Mouse (Mus musculus) macrophage (primary cell): ENCODE measurements around the gene Pcgf1. TPM values are rescaled to one million over a fixed set of nuclear protein-coding genes. Genes with fewer than 3 reads are reported as not detected.

Experiments used
- H3K27ac ChIP-seq: fragments of 350-480 bp; formaldehyde crosslinking; 2 replicates; pipeline ENCODE4 v1.9.0; 2021
- H3K36me3 ChIP-seq: fragments of 350-480 bp; formaldehyde crosslinking; 2 replicates; pipeline ENCODE4 v1.9.0; 2021; ENCODE audit errors: inconsistent target
- H3K4me3 ChIP-seq: fragments of 350-480 bp; formaldehyde crosslinking; 2 replicates; pipeline ENCODE4 v1.9.0; 2021; ENCODE audit errors: inconsistent target
- H3K79me2 ChIP-seq: fragments of 350-480 bp; formaldehyde crosslinking; 2 replicates; pipeline ENCODE4 v1.9.0; 2021; ENCODE audit errors: inconsistent target
- WGBS: methylation state at CpG from one replicate; pipeline ENCODE4 v1.1.7; 2026; ENCODE audit warnings: inconsistent platforms; ENCODE audit not compliant: missing documents; 5-methylcytosine and 5-hydroxymethylcytosine counted together
- polyA plus RNA-seq: library from polyadenylated mRNA; stranded (reverse); fragments of 250-400 nt; gene quantifications from 3 replicates; pipeline ENCODE4 v1.2.4, GENCODE M21; 2018; ENCODE audit warnings: inconsistent platforms

Gene Pcgf1
- polyA plus RNA-seq, 1 experiment from 2014 or later: 11.0 TPM

DNA sequence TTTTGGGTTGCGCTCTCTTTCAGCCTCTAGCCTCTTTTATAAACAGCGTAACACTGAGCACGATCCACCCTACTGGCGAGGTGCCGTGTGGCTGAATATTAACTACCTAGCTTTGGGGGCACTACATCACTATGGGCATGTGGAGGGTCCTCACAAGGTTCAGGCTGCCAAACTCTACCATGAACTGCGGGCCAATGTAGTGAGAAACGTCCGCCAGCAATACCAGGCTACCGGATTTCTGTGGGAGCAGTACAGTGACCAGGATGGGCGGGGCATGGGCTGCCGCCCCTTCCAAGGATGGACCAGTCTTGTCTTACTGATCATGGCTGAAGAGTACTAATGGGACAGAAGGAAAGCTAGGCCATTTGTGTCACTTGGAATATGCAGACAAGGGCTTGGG, 40.7 kb downstream of the Pcgf1 start:
- Histone ChIP-seq H3K27ac (no peak overlapping the region), H3K4me3 (no peak overlapping the region), H3K36me3 (no peaks in the 10 kb centered on the region), H3K79me2 (peaks cover 24% of the 10 kb centered on the region; the same call in 1 of the 2 replicates)
- WGBS: 92% methylated on average over 11 of the region's 11 CpGs

GRCm38 (mm10) chr6:83118825-83119733, 41.4 kb downstream of the Pcgf1 start:
- no peaks in the 10 kb centered on the region for H3K36me3 ChIP-seq
- WGBS: 43% methylated on average over 14 of the region's 14 CpGs
- no peak overlapping the region for H3K4me3 ChIP-seq
- H3K27ac ChIP-seq: no peak overlapping the region
- peaks cover 18% of the 10 kb centered on the region; the same call in 1 of the 2 replicates for H3K79me2 ChIP-seq

GRCm38 (mm10) chr6:83119734-83120051, 42.0 kb downstream of the Pcgf1 start:
- 31% methylated on average over 7 of the region's 7 CpGs for WGBS
- H3K27ac ChIP-seq: no peak overlapping the region
- no peaks in the 10 kb centered on the region for H3K36me3 ChIP-seq
- H3K4me3 ChIP-seq: no peak overlapping the region
- H3K79me2 ChIP-seq: peaks cover 19% of the 10 kb centered on the region; the same call in 1 of the 2 replicates

DNA sequence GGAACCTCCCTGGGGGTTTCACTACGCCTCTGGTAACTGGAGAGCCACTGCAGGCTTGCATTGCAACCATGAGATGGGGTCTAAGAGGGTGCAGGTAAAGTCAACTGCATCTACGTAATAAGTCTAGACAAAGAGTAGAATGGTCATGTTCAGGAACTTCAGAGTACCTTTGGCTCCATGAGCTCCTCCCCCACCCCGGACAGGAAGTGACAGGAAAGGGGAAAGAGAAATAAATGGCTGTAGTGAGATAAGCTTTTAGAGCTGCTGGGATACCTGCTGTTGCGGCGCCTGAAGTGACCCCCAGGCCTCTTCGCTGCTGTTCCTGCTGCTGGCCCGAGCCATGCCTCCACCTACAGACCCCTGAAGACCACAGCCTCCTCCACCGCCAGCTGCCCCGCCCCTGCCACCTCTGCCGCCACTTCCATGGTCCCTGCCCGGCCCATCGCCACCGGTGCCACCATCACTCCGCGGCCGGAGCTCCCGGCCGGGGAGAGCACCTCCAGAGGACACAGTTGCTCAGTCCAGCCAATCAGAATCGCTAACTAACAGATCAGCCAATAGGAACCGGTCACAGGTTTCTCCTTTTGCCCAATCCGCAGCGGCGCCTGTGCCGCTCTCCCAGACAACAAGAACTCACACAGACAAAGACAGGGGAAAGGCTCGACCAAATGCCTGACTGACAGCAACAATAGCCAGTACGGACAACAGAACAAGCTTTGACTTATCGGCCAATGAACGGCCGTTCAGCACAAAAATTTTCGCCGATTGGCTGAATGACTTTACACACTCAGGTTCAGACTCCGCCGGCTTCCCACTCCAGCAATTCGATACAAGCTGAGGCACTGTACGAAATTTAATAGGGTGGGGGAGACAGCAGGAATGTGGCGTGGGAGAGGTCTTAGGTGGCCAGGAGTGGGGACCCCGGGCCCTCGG, 43.5 kb downstream of the Pcgf1 start, which contains the start of gene Wbp1:
Gene Wbp1 (minus strand): TSS at position 630 of the 933 bp plus-strand sequence.
- H3K4me3 ChIP-seq: peak within 1 kb of the TSS; percentile 54
- peaks cover 10% of the 10 kb centered on the region; the same call in 1 of the 2 replicates for H3K79me2 ChIP-seq
- H3K36me3 ChIP-seq: no peaks in the 10 kb centered on the region
- under 1% methylated on average over 38 of the region's 38 CpGs for WGBS
- H3K27ac ChIP-seq: peak within 1 kb of the TSS; percentile 27

DNA sequence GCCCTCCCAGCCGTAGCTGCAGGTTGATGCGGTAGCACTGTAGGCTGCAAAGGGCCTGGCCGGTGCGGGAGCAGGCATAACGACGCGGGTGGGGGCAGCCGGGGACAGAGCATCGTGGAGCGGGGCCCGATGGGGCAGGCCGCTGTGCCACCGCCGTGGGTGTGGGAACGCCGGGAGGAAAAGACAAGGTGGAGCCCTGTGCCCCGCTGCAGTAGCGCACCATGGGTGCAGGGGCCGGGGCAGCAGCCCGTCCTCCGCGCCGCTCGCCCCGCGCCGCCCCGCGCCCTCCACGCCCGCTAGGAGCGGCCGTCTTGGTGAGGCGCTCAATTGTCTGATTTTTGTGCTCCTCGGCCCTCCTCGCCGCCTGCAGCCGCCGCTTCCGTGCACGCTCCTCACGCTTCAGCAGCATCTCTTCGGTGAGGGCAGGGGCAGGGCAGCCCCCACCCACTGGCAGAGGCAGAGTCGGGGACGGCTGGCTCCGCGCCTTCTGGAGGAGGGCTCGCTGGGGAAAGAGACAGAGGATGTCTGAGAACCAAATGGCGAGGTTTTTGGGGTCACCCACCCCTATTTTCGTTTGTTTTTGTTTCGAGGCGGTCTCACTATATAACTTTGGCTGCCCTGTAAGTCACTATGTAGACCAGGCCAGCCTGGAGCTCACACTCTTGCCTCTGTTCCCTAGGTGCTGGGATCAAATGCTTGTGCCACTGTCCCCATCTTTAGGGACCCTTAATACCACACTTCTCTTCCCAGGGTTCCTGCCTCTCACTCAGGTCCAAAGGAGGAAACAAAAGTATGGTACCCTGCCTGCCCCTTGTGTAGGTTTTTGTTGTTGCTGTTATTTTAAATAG, 44.4 kb downstream of the Pcgf1 start:
- H3K36me3 ChIP-seq: no peaks in the 10 kb centered on the region
- H3K27ac ChIP-seq: no peak overlapping the region
- WGBS: 7% methylated on average over 50 of the region's 52 CpGs
- H3K79me2 ChIP-seq: peaks cover 8% of the 10 kb centered on the region; the same call in 1 of the 2 replicates
- peak overlapping the region; percentile 31 for H3K4me3 ChIP-seq

GRCm38 (mm10) chr6:83122961-83123360, 45.3 kb downstream of the Pcgf1 start:
- 99% methylated on average over 5 of the region's 5 CpGs for WGBS
- no peak overlapping the region for H3K27ac ChIP-seq
- H3K79me2 ChIP-seq: peaks cover 8% of the 10 kb centered on the region; the same call in 1 of the 2 replicates
- no peak overlapping the region for H3K4me3 ChIP-seq
- no peaks in the 10 kb centered on the region for H3K36me3 ChIP-seq

DNA sequence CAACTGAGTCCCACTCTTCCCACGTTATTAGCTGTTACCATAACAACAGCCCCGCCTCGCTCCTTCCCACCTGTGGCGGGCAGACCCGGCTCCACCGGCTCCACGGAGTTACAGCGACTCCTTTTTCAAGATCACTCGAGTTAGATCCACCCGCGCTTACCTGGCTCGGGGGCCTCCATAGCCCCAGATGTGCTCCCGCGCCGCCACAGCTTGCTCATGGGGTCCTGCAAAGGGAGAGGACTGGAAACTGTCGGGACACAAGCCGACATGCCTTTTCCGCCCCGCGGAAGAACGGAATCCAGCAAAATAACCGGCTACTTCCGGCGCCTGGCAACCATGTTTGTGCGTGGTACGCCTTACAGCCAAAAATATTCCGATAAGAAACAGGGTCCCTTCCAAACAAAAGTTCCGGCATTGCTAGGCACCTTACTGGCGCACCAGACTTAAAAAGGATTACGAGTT, 47.2 kb downstream of the Pcgf1 start:
- no peaks in the 10 kb centered on the region for H3K36me3 ChIP-seq
- H3K27ac ChIP-seq: peak overlapping the region; percentile 51
- H3K79me2 ChIP-seq: peaks cover 8% of the 10 kb centered on the region; the same call in 1 of the 2 replicates
- H3K4me3 ChIP-seq: peak overlapping the region; percentile 97
- under 1% methylated on average over 30 of the region's 30 CpGs for WGBS

GRCm38 (mm10) chr6:83125331-83125730, 47.7 kb downstream of the Pcgf1 start, which contains the start of gene Ino80b:
Gene Ino80b (minus strand): TSS chr6:83125431.
- WGBS: 43% methylated on average over 5 of the region's 5 CpGs
- H3K79me2 ChIP-seq: peaks cover 8% of the 10 kb centered on the region; the same call in 1 of the 2 replicates
- peak within 1 kb of the TSS; percentile 97 for H3K4me3 ChIP-seq
- no peaks in the 10 kb centered on the region for H3K36me3 ChIP-seq
- peak within 1 kb of the TSS; percentile 51 for H3K27ac ChIP-seq

GRCm38 (mm10) chr6:83127419-83127818, 49.8 kb downstream of the Pcgf1 start:
- Histone ChIP-seq H3K27ac (no peak overlapping the region), H3K4me3 (no peak overlapping the region), H3K79me2 (peaks cover 8% of the 10 kb centered on the region; the same call in 1 of the 2 replicates), H3K36me3 (no peaks in the 10 kb centered on the region)
- WGBS: 97% methylated on average over 5 of the region's 5 CpGs

Other genes with a start within 250 kb of the Pcgf1 start
- gene Sema4f, start 138.1 kb upstream of the Pcgf1 start, polyA plus RNA-seq: not detected in 3 replicates
- 1.2 to 2.1 TPM (median 1.8 TPM) in 3 replicates for gene M1ap, start 131.0 kb upstream of the Pcgf1 start, polyA plus RNA-seq
- 30.0 to 70.8 TPM (median 64.9 TPM) in 3 replicates for gene Dok1, start 44.4 kb upstream of the Pcgf1 start, polyA plus RNA-seq
- gene Loxl3, start 43.7 kb upstream of the Pcgf1 start, polyA plus RNA-seq: 6.0 to 8.2 TPM (median 7.6 TPM) in 3 replicates
- gene Aup1, start 23.3 kb upstream of the Pcgf1 start, polyA plus RNA-seq: 192 to 272 TPM (median 246 TPM) in 3 replicates
- gene Htra2, start 22.6 kb upstream of the Pcgf1 start, polyA plus RNA-seq: 33.7 to 84.6 TPM (median 58.6 TPM) in 3 replicates
- 0.23 to 0.54 TPM (median 0.51 TPM) in 3 replicates for gene Dqx1, start 20.0 kb upstream of the Pcgf1 start, polyA plus RNA-seq
- not detected in 3 replicates for gene Tlx2, start 7.6 kb upstream of the Pcgf1 start, polyA plus RNA-seq
- gene Lbx2, start 8.5 kb downstream of the Pcgf1 start, polyA plus RNA-seq: 0.40 to 1.3 TPM (median 0.66 TPM) in 3 replicates
- 0.99 to 3.0 TPM (median 1.5 TPM) in 3 replicates for gene Ccdc142, start 23.7 kb downstream of the Pcgf1 start, polyA plus RNA-seq
- 1.6 to 3.7 TPM (median 2.8 TPM) in 3 replicates for gene Gm42688, start 23.7 kb downstream of the Pcgf1 start, polyA plus RNA-seq
- 18.3 to 47.9 TPM (median 27.0 TPM) in 3 replicates for gene Mrpl53, start 31.2 kb downstream of the Pcgf1 start, polyA plus RNA-seq
- gene Mogs, start 37.6 kb downstream of the Pcgf1 start, polyA plus RNA-seq: 8.4 to 31.8 TPM (median 16.2 TPM) in 3 replicates
- 13.1 to 20.6 TPM (median 14.1 TPM) in 3 replicates for gene Wbp1, start 43.7 kb downstream of the Pcgf1 start, polyA plus RNA-seq
- gene Ino80b, start 47.6 kb downstream of the Pcgf1 start, polyA plus RNA-seq: 16.6 to 24.5 TPM (median 22.9 TPM) in 3 replicates
- gene Rtkn, start 57.6 kb downstream of the Pcgf1 start, polyA plus RNA-seq: 1.3 to 2.1 TPM (median 1.4 TPM) in 3 replicates
- gene Wdr54, start 78.5 kb downstream of the Pcgf1 start, polyA plus RNA-seq: 0.30 to 1.1 TPM (median 0.42 TPM) in 3 replicates
- 0.19 TPM in 1 of 3 replicates, not detected in the others for gene 1700003E16Rik, start 78.5 kb downstream of the Pcgf1 start, polyA plus RNA-seq
- gene Dctn1, start 88.1 kb downstream of the Pcgf1 start, polyA plus RNA-seq: 61.5 to 68.3 TPM (median 66.2 TPM) in 3 replicates
- not detected in 3 replicates for gene Slc4a5, start 142.0 kb downstream of the Pcgf1 start, polyA plus RNA-seq
- gene Mthfd2, start 248.0 kb downstream of the Pcgf1 start, polyA plus RNA-seq: 5.4 to 17.7 TPM (median 8.3 TPM) in 3 replicates
- 82.5 to 141 TPM (median 132 TPM) in 3 replicates for gene Mob1a, start 248.1 kb downstream of the Pcgf1 start, polyA plus RNA-seq